Mouse (Mus musculus) MEL-GATA-1-ER (cell line): ENCODE measurements around the gene App.

Experiments used
- DNase-seq: peaks from one replicate; pipeline ENCODE4 v3.0.0-alpha.2; 2012; ENCODE audit warnings: low read depth; ENCODE audit errors: extremely low read depth

Gene App

GRCm38 (mm10) chr16:85024706-85025105 lies 148.9 kb downstream of the App start:
- no peak for DNase-seq

GRCm38 (mm10) chr16:85023106-85023505 lies 150.5 kb downstream of the App start:
- DNase-seq = no peak

GRCm38 (mm10) chr16:85020696-85021323 lies 152.8 kb downstream of the App start:
- DNase-seq = no peak

- DNase-seq = no peak
Measured at GRCm38 (mm10) chr16:85019273-85019672, 154.3 kb downstream of the App start.

GRCm38 (mm10) chr16:85017845-85018244 lies 155.7 kb downstream of the App start:
- no peak for DNase-seq

- no peak for DNase-seq
Measured at GRCm38 (mm10) chr16:85012695-85013094, 160.9 kb downstream of the App start.

- no peak for DNase-seq
Measured at GRCm38 (mm10) chr16:85012172-85012571, 161.4 kb downstream of the App start.

GRCm38 (mm10) chr16:85010651-85011050 lies 162.9 kb downstream of the App start:
- DNase-seq = no peak

GRCm38 (mm10) chr16:85008866-85009645 lies 164.5 kb downstream of the App start:
- no peak for DNase-seq

- no peak for DNase-seq
Measured at GRCm38 (mm10) chr16:85001939-85002556, 171.5 kb downstream of the App start.

- DNase-seq = no peak
Measured at GRCm38 (mm10) chr16:85000304-85000703, 173.3 kb downstream of the App start.

GRCm38 (mm10) chr16:84997551-84997950 lies 176.0 kb downstream of the App start:
- DNase-seq = no peak

- DNase-seq = no peak
Measured at GRCm38 (mm10) chr16:84995441-84995867, 178.1 kb downstream of the App start.

GRCm38 (mm10) chr16:84992888-84993287 lies 180.7 kb downstream of the App start:
- DNase-seq = no peak

GRCm38 (mm10) chr16:84991011-84991410 lies 182.6 kb downstream of the App start:
- DNase-seq = no peak

- DNase-seq = no peak
Measured at GRCm38 (mm10) chr16:84989938-84990337, 183.6 kb downstream of the App start.

GRCm38 (mm10) chr16:84989476-84989875 lies 184.1 kb downstream of the App start:
- no peak for DNase-seq

GRCm38 (mm10) chr16:84987724-84988287 lies 185.8 kb downstream of the App start:
- no peak for DNase-seq

- DNase-seq = no peak
Measured at GRCm38 (mm10) chr16:84986016-84986631, 187.4 kb downstream of the App start.

GRCm38 (mm10) chr16:84985340-84985739 lies 188.2 kb downstream of the App start:
- no peak for DNase-seq

- DNase-seq = no peak
Measured at GRCm38 (mm10) chr16:84983428-84983827, 190.1 kb downstream of the App start.

GRCm38 (mm10) chr16:84982589-84982988 lies 191.0 kb downstream of the App start:
- DNase-seq = no peak
